Mouse (Mus musculus): ENCODE data around the gene Ugt1a6b. TPM values are rescaled to one million over a fixed set of nuclear protein-coding genes. Genes with fewer than 3 reads are reported as not detected.

The Ugt1a6b gene
- polyA plus RNA-seq, 1 experiment from 2014 or later = 0.20 TPM

DNA sequence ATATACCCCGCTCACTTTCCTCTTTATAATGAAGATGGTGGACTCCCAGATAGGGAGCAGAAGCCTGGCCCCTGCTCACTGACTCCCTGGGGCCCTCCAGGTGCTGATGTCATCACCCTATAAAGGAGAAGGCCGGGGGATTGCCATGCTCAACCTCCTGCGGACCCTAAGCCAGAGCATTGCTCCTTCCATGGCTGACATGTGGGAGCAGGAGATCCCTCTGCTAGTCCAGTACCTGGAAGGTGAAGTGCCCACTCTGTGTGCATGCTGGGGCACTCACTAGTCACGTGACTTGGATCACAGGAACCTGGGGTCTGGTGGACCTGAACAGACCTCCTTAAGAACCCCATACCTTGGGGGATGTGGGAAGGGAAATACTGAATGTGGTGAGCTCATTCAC, 137.5 kb downstream of the Ugt1a6b start:
- ATAC-seq = 0 out of 2 replicates have a peak, but pooled peaks have one; percentile 3
- Histone ChIP-seq H3K27me3 (no peaks in the 10 kb centered on the region), H3K4me1 (replicated peaks) (no peaks in the 10 kb centered on the region), H3K9ac (replicated peaks) (no peak overlapping the region), H3K4me3 (replicated peaks) (no peak overlapping the region), H3K36me3 (no peaks in the 10 kb centered on the region), H3K4me2 (replicated peaks) (no peak overlapping the region), H3K9me3 (peaks cover 94% of the 10 kb centered on the region), H3K27ac (no peak overlapping the region)
- 75% methylated on average over 4 of the region's 4 CpGs for WGBS

GRCm38 (mm10) chr1:88243861-88244260, 140.8 kb downstream of the Ugt1a6b start:
- H3K4me2 ChIP-seq (replicated peaks) = no peak overlapping the region
- 68% methylated on average over 5 of the region's 5 CpGs for WGBS
- H3K36me3 ChIP-seq = no peaks in the 10 kb centered on the region
- no peak overlapping the region for H3K9ac ChIP-seq (replicated peaks)
- H3K4me3 ChIP-seq (replicated peaks) = no peak overlapping the region
- peaks cover 96% of the 10 kb centered on the region for H3K9me3 ChIP-seq
- no peaks in the 10 kb centered on the region for H3K4me1 ChIP-seq (replicated peaks)
- H3K27ac ChIP-seq = no peak overlapping the region
- no peaks in the 10 kb centered on the region for H3K27me3 ChIP-seq
- no peak for ATAC-seq

DNA sequence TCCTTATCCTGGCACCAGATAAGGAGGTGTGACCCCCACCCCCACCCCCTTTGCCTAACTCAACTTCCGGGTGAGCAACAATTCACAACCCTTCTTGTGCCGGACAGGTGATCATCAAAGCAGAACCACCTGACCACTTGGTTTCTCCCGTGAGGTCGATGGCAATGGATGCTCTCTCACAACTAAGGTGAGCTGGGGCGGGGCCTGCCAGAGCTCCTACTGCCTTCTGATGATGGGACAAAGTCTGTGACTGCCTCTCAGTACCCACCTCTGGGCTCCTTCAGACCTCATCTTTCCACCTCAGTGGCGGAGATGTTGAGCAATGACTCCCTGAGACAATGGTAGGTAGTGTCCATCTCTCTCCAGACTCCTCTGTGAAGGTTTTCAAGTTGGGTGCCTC, 142.8 kb downstream of the Ugt1a6b start:
- Histone ChIP-seq H3K9ac (replicated peaks) (no peak overlapping the region), H3K4me3 (replicated peaks) (no peak overlapping the region), H3K9me3 (peaks cover 96% of the 10 kb centered on the region), H3K27ac (no peak overlapping the region), H3K36me3 (no peaks in the 10 kb centered on the region), H3K27me3 (no peaks in the 10 kb centered on the region), H3K4me2 (replicated peaks) (no peak overlapping the region), H3K4me1 (replicated peaks) (no peaks in the 10 kb centered on the region)
- WGBS = 79% methylated on average over 6 of the region's 6 CpGs
- ATAC-seq = no peak

DNA sequence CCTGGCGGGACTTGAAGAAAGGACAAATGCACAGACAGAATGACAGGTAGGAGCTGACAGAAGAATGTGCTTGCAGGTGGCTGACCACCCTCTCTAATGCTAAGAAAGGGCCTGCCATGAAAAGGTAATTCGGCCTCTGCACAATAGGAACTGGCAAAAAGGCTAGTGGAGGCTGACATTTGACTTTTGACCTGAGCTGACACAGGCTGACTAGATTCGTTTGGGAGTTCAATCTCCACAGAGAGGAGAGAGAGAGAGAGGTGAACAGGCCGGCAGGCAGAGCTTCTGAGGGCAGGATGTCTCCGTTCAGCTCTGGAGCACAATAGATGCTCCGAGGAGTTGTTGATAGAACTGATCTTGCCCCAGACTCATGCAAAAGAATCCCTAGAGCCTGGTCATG, 143.3 kb downstream of the Ugt1a6b start:
- Histone ChIP-seq H3K27me3 (no peaks in the 10 kb centered on the region), H3K36me3 (no peaks in the 10 kb centered on the region), H3K4me2 (replicated peaks) (no peak overlapping the region), H3K4me1 (replicated peaks) (no peaks in the 10 kb centered on the region), H3K27ac (no peak overlapping the region), H3K4me3 (replicated peaks) (no peak overlapping the region), H3K9ac (replicated peaks) (no peak overlapping the region), H3K9me3 (peaks cover 96% of the 10 kb centered on the region)
- WGBS = 43% methylated on average over 6 of the region's 6 CpGs
- no peak for ATAC-seq

- Histone ChIP-seq H3K4me3 (replicated peaks) (no peak overlapping the region), H3K4me1 (replicated peaks) (no peaks in the 10 kb centered on the region), H3K27ac (no peak overlapping the region), H3K9ac (replicated peaks) (no peak overlapping the region), H3K27me3 (no peaks in the 10 kb centered on the region), H3K9me3 (peaks cover 95% of the 10 kb centered on the region), H3K4me2 (replicated peaks) (no peak overlapping the region), H3K36me3 (no peaks in the 10 kb centered on the region)
- WGBS = 48% methylated on average over 2 of the region's 2 CpGs
- no peak for ATAC-seq
Observed at GRCm38 (mm10) chr1:88247660-88248059, 144.6 kb downstream of the Ugt1a6b start.

DNA sequence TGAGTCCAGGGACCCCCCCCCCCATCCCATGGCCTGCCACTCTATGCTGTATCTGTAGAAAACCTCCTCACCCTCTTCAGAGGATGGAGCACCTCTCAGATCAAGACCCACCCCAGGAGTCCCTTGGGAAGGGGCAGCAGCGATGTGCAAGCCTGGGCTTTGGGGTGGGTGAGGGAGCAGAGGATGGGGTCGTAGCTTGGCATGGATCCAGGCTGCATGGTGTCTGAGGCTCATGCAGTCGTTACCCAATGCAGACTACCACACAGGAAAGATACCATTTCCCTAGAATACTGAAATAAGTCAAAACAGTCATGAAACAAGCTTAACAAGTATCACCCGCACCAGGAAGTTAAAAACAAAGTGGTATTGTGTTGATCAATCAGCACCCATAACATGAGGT, 145.6 kb downstream of the Ugt1a6b start:
- Histone ChIP-seq H3K9ac (replicated peaks) (no peak overlapping the region), H3K4me1 (replicated peaks) (no peaks in the 10 kb centered on the region), H3K27me3 (no peaks in the 10 kb centered on the region), H3K36me3 (no peaks in the 10 kb centered on the region), H3K27ac (no peak overlapping the region), H3K4me2 (replicated peaks) (no peak overlapping the region), H3K4me3 (replicated peaks) (no peak overlapping the region), H3K9me3 (peaks cover 96% of the 10 kb centered on the region)
- WGBS = 71% methylated on average over 4 of the region's 4 CpGs
- ATAC-seq = no peak

- no peak for ATAC-seq
- 76% methylated on average over 7 of the region's 7 CpGs for WGBS
Observed at GRCm38 (mm10) chr1:88249596-88249995, 146.5 kb downstream of the Ugt1a6b start.

DNA sequence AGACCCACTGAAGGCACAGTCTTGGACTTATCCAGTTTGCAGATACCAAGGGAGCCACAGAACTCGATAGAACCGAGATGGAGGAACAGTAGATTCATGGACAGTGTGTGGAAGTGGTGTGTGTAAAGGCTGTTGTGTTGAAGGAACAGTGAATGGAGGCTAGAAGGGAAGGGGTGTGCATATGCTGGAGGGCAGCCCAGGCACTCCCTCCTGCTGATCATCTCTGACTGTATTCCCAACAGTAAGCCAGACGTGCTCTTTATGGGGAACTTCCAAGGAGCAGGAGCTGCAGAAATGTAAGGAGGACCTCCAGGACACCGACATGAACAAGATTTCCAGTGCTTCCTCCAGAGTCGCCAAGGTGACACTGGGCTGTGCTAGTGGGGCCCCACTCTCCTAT, 147.0 kb downstream of the Ugt1a6b start:
- Histone ChIP-seq H3K4me1 (replicated peaks) (no peaks in the 10 kb centered on the region), H3K27me3 (no peaks in the 10 kb centered on the region), H3K9me3 (peaks cover 96% of the 10 kb centered on the region), H3K4me3 (replicated peaks) (no peak overlapping the region), H3K36me3 (no peaks in the 10 kb centered on the region), H3K4me2 (replicated peaks) (no peak overlapping the region), H3K27ac (no peak overlapping the region), H3K9ac (replicated peaks) (no peak overlapping the region)
- ATAC-seq = no peak
- WGBS = 82% methylated on average over 5 of the region's 5 CpGs

More at GRCm38 (mm10) chr1:88249596-88249995, 146.5 kb downstream of the Ugt1a6b start:
- Histone ChIP-seq H3K27ac (no peak overlapping the region), H3K27me3 (no peaks in the 10 kb centered on the region), H3K4me1 (replicated peaks) (no peaks in the 10 kb centered on the region), H3K9ac (replicated peaks) (no peak overlapping the region), H3K4me2 (replicated peaks) (no peak overlapping the region), H3K9me3 (peaks cover 96% of the 10 kb centered on the region), H3K4me3 (replicated peaks) (no peak overlapping the region), H3K36me3 (no peaks in the 10 kb centered on the region)

DNA sequence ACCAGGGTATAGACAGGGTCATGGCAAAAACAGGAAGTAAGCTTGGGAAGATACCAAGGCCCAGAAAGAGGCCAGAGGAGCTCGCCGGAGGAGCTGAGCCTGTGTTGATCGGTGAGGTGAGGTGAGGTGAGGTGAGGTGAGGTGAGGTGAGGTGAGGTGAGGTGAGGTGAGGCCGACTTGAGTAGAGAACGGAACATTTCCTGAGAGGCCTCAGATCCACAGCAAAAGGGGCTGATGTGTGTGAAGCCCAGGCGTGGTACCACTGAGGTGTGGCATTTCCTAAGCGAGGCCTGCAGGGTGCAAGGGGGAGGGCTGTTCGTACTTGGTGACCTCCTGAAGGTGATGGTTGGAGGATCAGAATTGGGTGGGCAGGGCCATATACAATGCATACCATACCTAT, 150.1 kb downstream of the Ugt1a6b start:
- no peak for ATAC-seq

GRCm38 (mm10) chr1:88253540-88253939, 150.5 kb downstream of the Ugt1a6b start:
- H3K9me3 ChIP-seq = peaks cover 96% of the 10 kb centered on the region
- ATAC-seq = no peak
- 73% methylated on average over 6 of the region's 6 CpGs for WGBS
- H3K4me1 ChIP-seq (replicated peaks) = no peaks in the 10 kb centered on the region
- no peak overlapping the region for H3K9ac ChIP-seq (replicated peaks)
- no peaks in the 10 kb centered on the region for H3K27me3 ChIP-seq
- H3K4me3 ChIP-seq (replicated peaks) = no peak overlapping the region
- H3K4me2 ChIP-seq (replicated peaks) = no peak overlapping the region
- H3K36me3 ChIP-seq = no peaks in the 10 kb centered on the region
- H3K27ac ChIP-seq = no peak overlapping the region

More for the DNA sequence above, 150.1 kb downstream of the Ugt1a6b start:
- 75% methylated on average over 8 of the region's 8 CpGs for WGBS
- H3K9me3 ChIP-seq = peaks cover 97% of the 10 kb centered on the region
- H3K27ac ChIP-seq = no peak overlapping the region
- no peak overlapping the region for H3K4me3 ChIP-seq (replicated peaks)
- H3K4me1 ChIP-seq (replicated peaks) = no peaks in the 10 kb centered on the region
- H3K9ac ChIP-seq (replicated peaks) = no peak overlapping the region
- no peaks in the 10 kb centered on the region for H3K36me3 ChIP-seq
- no peak overlapping the region for H3K4me2 ChIP-seq (replicated peaks)
- no peaks in the 10 kb centered on the region for H3K27me3 ChIP-seq

DNA sequence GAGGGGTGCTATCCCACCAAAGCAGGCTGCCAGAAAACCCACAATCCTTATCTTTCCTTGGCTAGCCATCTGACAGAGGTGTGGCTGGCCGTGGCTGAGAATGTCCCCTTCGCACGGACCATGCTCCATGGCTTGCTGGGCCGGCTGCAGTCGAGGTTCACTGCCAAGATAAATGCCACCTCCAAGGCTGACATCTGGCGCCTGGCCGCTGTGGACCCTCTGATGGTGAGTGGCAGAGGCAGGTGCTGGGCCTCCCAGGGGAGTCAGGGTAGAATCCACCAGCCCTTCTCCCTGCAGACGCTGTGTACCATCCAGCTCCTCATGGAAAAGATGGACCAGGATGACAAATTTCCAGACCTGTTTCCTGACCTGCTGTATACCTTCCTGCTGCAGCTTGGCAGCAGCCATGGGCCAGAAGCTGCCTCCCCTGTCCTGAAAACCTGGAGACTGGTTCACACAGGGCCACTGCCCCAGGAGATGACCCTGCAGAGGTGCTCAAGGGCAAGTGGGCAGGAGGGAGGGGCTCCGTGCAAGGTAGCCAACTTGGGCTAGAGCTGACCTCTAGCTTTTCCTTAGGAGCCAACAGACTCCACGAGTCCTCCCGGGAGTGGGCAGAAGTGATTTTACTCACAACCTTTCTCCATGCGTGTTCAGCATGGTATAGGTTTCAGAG, 151.9 kb downstream of the Ugt1a6b start:
- Histone ChIP-seq H3K9me3 (peaks cover 87% of the 10 kb centered on the region), H3K4me1 (replicated peaks) (no peaks in the 10 kb centered on the region), H3K9ac (replicated peaks) (no peak overlapping the region), H3K4me2 (replicated peaks) (no peak overlapping the region), H3K27ac (no peak overlapping the region), H3K4me3 (replicated peaks) (no peak overlapping the region), H3K36me3 (peaks cover 9% of the 10 kb centered on the region), H3K27me3 (no peaks in the 10 kb centered on the region)
- 88% methylated on average over 12 of the region's 12 CpGs for WGBS
- 0 out of 2 replicates have a peak, but pooled peaks have one; percentile 1 for ATAC-seq

- H3K9me3 ChIP-seq = peaks cover 82% of the 10 kb centered on the region
- WGBS = 52% methylated on average over 2 of the region's 2 CpGs
Observed at GRCm38 (mm10) chr1:88255466-88255857, 152.4 kb downstream of the Ugt1a6b start.

More at GRCm38 (mm10) chr1:88255466-88255857, 152.4 kb downstream of the Ugt1a6b start:
- H3K36me3 ChIP-seq = peaks cover 15% of the 10 kb centered on the region
- no peaks in the 10 kb centered on the region for H3K27me3 ChIP-seq
- no peak overlapping the region for H3K27ac ChIP-seq
- 0 out of 2 replicates have a peak, but pooled peaks have one; percentile 0 for ATAC-seq
- no peak overlapping the region for H3K4me2 ChIP-seq (replicated peaks)
- no peak overlapping the region for H3K9ac ChIP-seq (replicated peaks)
- H3K4me1 ChIP-seq (replicated peaks) = no peaks in the 10 kb centered on the region
- no peak overlapping the region for H3K4me3 ChIP-seq (replicated peaks)
